Mouse (Mus musculus): ENCODE results near the gene Coq2. TPM values are rescaled to one million over a fixed set of nuclear protein-coding genes. Genes with fewer than 3 reads are reported as not detected.

Coq2 gene
- polyA plus RNA-seq, 1 experiment: 57.3 TPM

- Histone ChIP-seq H3K9me3 (replicated peaks; ENCODE audit: control insufficient read depth, insufficient read depth, low read length, poor library complexity, severe bottlenecking) (no peaks in the 10 kb centered on the region), H3K27me3 (ENCODE audit: control insufficient read depth, insufficient read depth, low read length, poor library complexity, severe bottlenecking) (no peaks in the 10 kb centered on the region), H3K9ac (ENCODE audit: low read depth, poor library complexity, severe bottlenecking) (no peak overlapping the region), H3K4me1 (ENCODE audit: control insufficient read depth, insufficient read depth, low read length) (peaks cover 2% of the 10 kb centered on the region), H3K36me3 (ENCODE audit: control insufficient read depth, insufficient read depth, low read length, poor library complexity, severe bottlenecking) (no peaks in the 10 kb centered on the region), H3K27ac (ENCODE audit: insufficient read depth, low read length) (no peak overlapping the region), H3K4me3 (ENCODE audit: low read depth, low read length) (no peak overlapping the region)
- TF ChIP-seq CTCF (IDR thresholded peaks at IDR 0.05; ENCODE audit: low read depth, low read length): no peak
- no peak for TF ChIP-seq POLR2A (IDR thresholded peaks at IDR 0.05; ENCODE audit: insufficient read depth, low read length)
- TF ChIP-seq EP300 (IDR thresholded peaks at IDR 0.05; ENCODE audit: insufficient read depth, low read depth, low read length): no peak
These were observed 38.0 kb downstream of the Coq2 start for GRCm38 (mm10) chr5:100636794-100637544.

GRCm38 (mm10) chr5:100635908-100636307 lies 39.0 kb downstream of the Coq2 start:
- no peak overlapping the region for H3K9ac ChIP-seq (ENCODE audit: low read depth, poor library complexity, severe bottlenecking)
- H3K27me3 ChIP-seq (ENCODE audit: control insufficient read depth, insufficient read depth, low read length, poor library complexity, severe bottlenecking): no peaks in the 10 kb centered on the region
- H3K36me3 ChIP-seq (ENCODE audit: control insufficient read depth, insufficient read depth, low read length, poor library complexity, severe bottlenecking): no peaks in the 10 kb centered on the region
- no peaks in the 10 kb centered on the region for H3K9me3 ChIP-seq (replicated peaks; ENCODE audit: control insufficient read depth, insufficient read depth, low read length, poor library complexity, severe bottlenecking)
- TF ChIP-seq EP300 (IDR thresholded peaks at IDR 0.05; ENCODE audit: insufficient read depth, low read depth, low read length) (no peak), POLR2A (IDR thresholded peaks at IDR 0.05; ENCODE audit: insufficient read depth, low read length) (no peak), CTCF (IDR thresholded peaks at IDR 0.05; ENCODE audit: low read depth, low read length) (no peak)
- no peak overlapping the region for H3K4me3 ChIP-seq (ENCODE audit: low read depth, low read length)
- H3K4me1 ChIP-seq (ENCODE audit: control insufficient read depth, insufficient read depth, low read length): peaks cover 2% of the 10 kb centered on the region
- H3K27ac ChIP-seq (ENCODE audit: insufficient read depth, low read length): no peak overlapping the region

GRCm38 (mm10) chr5:100634885-100635478 lies 40.0 kb downstream of the Coq2 start:
- H3K4me1 ChIP-seq (ENCODE audit: control insufficient read depth, insufficient read depth, low read length): peaks cover 2% of the 10 kb centered on the region
- no peaks in the 10 kb centered on the region for H3K36me3 ChIP-seq (ENCODE audit: control insufficient read depth, insufficient read depth, low read length, poor library complexity, severe bottlenecking)
- no peaks in the 10 kb centered on the region for H3K9me3 ChIP-seq (replicated peaks; ENCODE audit: control insufficient read depth, insufficient read depth, low read length, poor library complexity, severe bottlenecking)
- no peaks in the 10 kb centered on the region for H3K27me3 ChIP-seq (ENCODE audit: control insufficient read depth, insufficient read depth, low read length, poor library complexity, severe bottlenecking)
- no peak for TF ChIP-seq CTCF (IDR thresholded peaks at IDR 0.05; ENCODE audit: low read depth, low read length)
- no peak for TF ChIP-seq EP300 (IDR thresholded peaks at IDR 0.05; ENCODE audit: insufficient read depth, low read depth, low read length)
- no peak for TF ChIP-seq POLR2A (IDR thresholded peaks at IDR 0.05; ENCODE audit: insufficient read depth, low read length)
- no peak overlapping the region for H3K9ac ChIP-seq (ENCODE audit: low read depth, poor library complexity, severe bottlenecking)
- no peak overlapping the region for H3K4me3 ChIP-seq (ENCODE audit: low read depth, low read length)
- H3K27ac ChIP-seq (ENCODE audit: insufficient read depth, low read length): no peak overlapping the region

- TF ChIP-seq EP300 (IDR thresholded peaks at IDR 0.05; ENCODE audit: insufficient read depth, low read depth, low read length) (no peak), CTCF (IDR thresholded peaks at IDR 0.05; ENCODE audit: low read depth, low read length) (no peak), POLR2A (IDR thresholded peaks at IDR 0.05; ENCODE audit: insufficient read depth, low read length) (no peak)
- H3K4me1 ChIP-seq (ENCODE audit: control insufficient read depth, insufficient read depth, low read length): peaks cover 2% of the 10 kb centered on the region
- H3K9ac ChIP-seq (ENCODE audit: low read depth, poor library complexity, severe bottlenecking): no peak overlapping the region
- H3K27me3 ChIP-seq (ENCODE audit: control insufficient read depth, insufficient read depth, low read length, poor library complexity, severe bottlenecking): no peaks in the 10 kb centered on the region
- H3K9me3 ChIP-seq (replicated peaks; ENCODE audit: control insufficient read depth, insufficient read depth, low read length, poor library complexity, severe bottlenecking): no peaks in the 10 kb centered on the region
- no peak overlapping the region for H3K4me3 ChIP-seq (ENCODE audit: low read depth, low read length)
- H3K36me3 ChIP-seq (ENCODE audit: control insufficient read depth, insufficient read depth, low read length, poor library complexity, severe bottlenecking): no peaks in the 10 kb centered on the region
- H3K27ac ChIP-seq (ENCODE audit: insufficient read depth, low read length): no peak overlapping the region
These were observed 42.3 kb downstream of the Coq2 start for GRCm38 (mm10) chr5:100632540-100633129.

- Histone ChIP-seq H3K27me3 (ENCODE audit: control insufficient read depth, insufficient read depth, low read length, poor library complexity, severe bottlenecking) (no peaks in the 10 kb centered on the region), H3K4me1 (ENCODE audit: control insufficient read depth, insufficient read depth, low read length) (peaks cover 2% of the 10 kb centered on the region), H3K9ac (ENCODE audit: low read depth, poor library complexity, severe bottlenecking) (no peak overlapping the region), H3K27ac (ENCODE audit: insufficient read depth, low read length) (no peak overlapping the region), H3K36me3 (ENCODE audit: control insufficient read depth, insufficient read depth, low read length, poor library complexity, severe bottlenecking) (no peaks in the 10 kb centered on the region), H3K9me3 (replicated peaks; ENCODE audit: control insufficient read depth, insufficient read depth, low read length, poor library complexity, severe bottlenecking) (no peaks in the 10 kb centered on the region), H3K4me3 (ENCODE audit: low read depth, low read length) (no peak overlapping the region)
- no peak for TF ChIP-seq POLR2A (IDR thresholded peaks at IDR 0.05; ENCODE audit: insufficient read depth, low read length)
These were observed 46.1 kb downstream of the Coq2 start for GRCm38 (mm10) chr5:100628807-100629206.

- no peaks in the 10 kb centered on the region for H3K9me3 ChIP-seq (replicated peaks; ENCODE audit: control insufficient read depth, insufficient read depth, low read length, poor library complexity, severe bottlenecking)
- H3K27ac ChIP-seq (ENCODE audit: insufficient read depth, low read length): no peak overlapping the region
- no peak overlapping the region for H3K9ac ChIP-seq (ENCODE audit: low read depth, poor library complexity, severe bottlenecking)
- H3K27me3 ChIP-seq (ENCODE audit: control insufficient read depth, insufficient read depth, low read length, poor library complexity, severe bottlenecking): no peaks in the 10 kb centered on the region
- no peak overlapping the region for H3K4me3 ChIP-seq (ENCODE audit: low read depth, low read length)
- no peak for TF ChIP-seq POLR2A (IDR thresholded peaks at IDR 0.05; ENCODE audit: insufficient read depth, low read length)
- no peak for TF ChIP-seq EP300 (IDR thresholded peaks at IDR 0.05; ENCODE audit: insufficient read depth, low read depth, low read length)
- no peak for TF ChIP-seq CTCF (IDR thresholded peaks at IDR 0.05; ENCODE audit: low read depth, low read length)
- H3K36me3 ChIP-seq (ENCODE audit: control insufficient read depth, insufficient read depth, low read length, poor library complexity, severe bottlenecking): no peaks in the 10 kb centered on the region
- H3K4me1 ChIP-seq (ENCODE audit: control insufficient read depth, insufficient read depth, low read length): no peaks in the 10 kb centered on the region
These were observed 48.4 kb downstream of the Coq2 start for GRCm38 (mm10) chr5:100626526-100626925.

All from ES-Bruce4 (cell line).